Mouse (Mus musculus) cerebellum, adult 8-10 months (tissue): ENCODE results near the gene Trim37.

Experiments used
- DNase-seq: peaks from one replicate; pipeline ENCODE4 v3.0.0; 2022

The Trim37 gene

DNA sequence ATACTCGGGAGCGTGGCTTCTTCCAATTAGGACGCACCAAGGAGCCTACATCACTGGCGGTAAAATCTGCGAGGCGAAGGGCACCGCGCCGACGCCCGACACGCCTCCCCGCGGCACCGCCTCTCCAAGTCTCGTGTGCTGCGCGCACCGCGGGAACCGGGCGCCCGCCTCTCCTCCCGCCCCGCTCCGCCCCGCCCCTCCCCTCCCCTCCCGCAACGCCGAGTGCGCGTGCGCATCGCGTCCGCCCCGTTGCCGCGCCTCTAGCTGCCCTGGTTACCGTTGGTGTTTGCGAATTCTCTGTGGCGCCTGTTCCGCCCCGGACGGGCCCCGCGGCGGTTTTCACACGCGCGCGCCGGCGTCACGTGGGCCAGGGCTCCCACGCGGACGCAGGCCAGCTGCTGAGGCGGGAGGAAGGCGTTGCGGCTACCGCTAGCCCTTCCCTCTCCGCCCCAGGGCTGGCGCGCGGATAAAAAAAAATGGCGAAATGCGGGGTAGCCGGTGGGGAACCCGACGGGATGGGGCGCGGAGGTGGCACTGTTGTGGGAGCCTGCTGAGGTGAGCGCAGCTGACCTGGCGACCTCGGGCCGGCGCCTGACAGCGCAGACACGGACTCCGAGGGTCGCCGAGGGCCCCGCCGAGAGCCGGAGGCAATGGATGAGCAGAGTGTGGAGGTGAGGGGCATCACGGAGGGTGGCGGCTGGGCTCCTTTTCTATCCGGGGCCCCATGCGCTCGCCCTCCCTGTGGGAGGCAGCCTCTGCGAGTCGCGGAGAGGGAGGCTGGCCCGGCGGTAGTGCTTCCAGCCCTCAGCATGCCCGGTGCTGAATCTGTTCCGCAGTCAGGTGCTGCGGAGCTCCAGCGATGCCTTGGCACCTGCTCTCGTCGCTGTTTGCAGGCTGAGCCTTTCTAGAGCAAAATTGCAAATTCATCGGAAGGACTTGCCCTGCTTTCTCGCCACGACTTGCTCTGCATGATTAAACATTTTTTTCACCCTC is at the start of gene Trim37:
Gene Trim37 (plus strand): TSS at position 254 of the 993 bp plus-strand sequence.
- peak; percentile 78 for DNase-seq

DNA sequence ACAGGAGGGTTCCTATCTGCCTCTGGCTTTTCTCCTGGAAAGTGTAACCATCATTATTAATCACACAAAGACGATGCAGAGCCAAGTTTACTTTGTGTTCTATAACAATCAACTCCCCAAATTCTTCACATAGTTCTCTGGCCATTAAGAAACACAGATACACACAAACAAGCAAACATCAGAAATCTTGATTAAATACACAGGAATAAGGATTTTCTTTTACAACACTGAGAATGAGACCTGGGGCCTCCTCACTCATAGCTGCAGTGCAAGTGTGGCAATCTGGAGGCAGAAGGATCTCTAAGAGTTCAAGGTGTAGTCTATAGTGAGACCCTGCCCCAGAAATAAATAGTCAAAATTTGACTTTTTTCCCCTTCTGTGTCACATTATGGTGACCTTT is 43.2 kb upstream of the Trim37 start:
- DNase-seq = no peak

GRCm38 (mm10) chr11:87085461-87085860 is 41.4 kb upstream of the Trim37 start:
- no peak for DNase-seq

GRCm38 (mm10) chr11:87086290-87086984 is 40.4 kb upstream of the Trim37 start, which contains the start of gene Smg8:
Smg8 (minus strand) TSS chr11:87086774.
- DNase-seq = peak; percentile 76

DNA sequence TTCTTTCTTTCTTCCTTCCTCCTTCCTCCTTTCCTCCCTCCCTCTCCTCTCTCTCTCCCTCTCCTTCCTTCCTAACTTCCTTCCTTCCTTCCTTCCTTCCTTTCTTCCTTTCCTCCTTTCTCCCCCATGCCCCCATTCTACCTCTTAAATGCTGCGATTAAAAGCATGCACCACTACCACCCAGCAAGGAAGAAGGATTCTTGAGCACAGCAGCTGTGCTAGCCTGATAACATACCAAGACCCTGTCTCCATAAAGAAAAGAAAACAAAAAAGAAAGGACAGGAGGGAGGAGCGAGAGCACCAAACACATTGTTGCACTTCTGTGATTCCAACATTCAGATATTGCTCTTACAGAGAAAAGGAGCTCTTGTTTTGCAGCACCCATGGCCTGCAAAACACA is 39.7 kb upstream of the Trim37 start:
- DNase-seq = no peak

GRCm38 (mm10) chr11:87108409-87108754 is 18.5 kb upstream of the Trim37 start, which contains the start of gene Prr11:
Prr11 (minus strand) TSS chr11:87108708.
- no peak for DNase-seq

GRCm38 (mm10) chr11:87108755-87109518 is 17.9 kb upstream of the Trim37 start, which contains the start of gene Ska2:
Ska2 (plus strand) TSS chr11:87109234.
- peak; percentile 95 for DNase-seq

- DNase-seq = no peak
Measured at GRCm38 (mm10) chr11:87109519-87110171, 17.2 kb upstream of the Trim37 start.

DNA sequence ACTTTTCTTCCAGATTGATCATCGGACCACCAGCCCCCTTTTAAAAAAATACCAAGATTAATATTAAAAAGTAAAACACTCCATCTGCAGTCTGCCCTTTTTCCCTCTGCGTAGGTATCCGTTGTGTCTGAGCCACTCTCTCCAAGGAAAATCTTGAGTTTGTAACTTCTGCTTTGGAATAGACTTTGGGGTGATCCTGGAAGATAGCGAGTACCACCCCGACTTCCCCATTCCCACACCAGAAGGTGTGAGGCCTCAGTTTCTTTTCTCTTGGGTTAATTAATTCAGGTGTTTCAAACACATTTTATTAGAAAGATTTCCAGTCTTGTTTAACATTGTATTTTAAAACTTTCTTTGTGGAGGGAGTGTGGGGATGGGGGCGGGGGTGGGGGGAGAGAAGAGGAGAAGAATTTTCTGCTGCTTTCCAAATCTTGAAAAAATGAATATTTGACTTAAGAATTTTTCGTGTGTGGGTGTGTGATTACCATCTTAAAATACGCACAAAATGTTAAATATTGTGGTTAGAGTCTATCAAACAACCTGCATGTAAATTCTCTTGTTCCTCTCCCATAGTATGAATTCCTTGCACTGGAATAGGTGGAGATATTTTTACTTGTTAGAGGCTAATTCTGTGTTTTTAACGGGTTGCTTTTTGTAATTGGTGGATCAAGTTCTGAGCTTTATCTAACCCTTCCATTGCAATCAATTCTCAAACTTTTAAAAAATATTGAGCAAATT is 16.5 kb upstream of the Trim37 start:
- DNase-seq = no peak

DNA sequence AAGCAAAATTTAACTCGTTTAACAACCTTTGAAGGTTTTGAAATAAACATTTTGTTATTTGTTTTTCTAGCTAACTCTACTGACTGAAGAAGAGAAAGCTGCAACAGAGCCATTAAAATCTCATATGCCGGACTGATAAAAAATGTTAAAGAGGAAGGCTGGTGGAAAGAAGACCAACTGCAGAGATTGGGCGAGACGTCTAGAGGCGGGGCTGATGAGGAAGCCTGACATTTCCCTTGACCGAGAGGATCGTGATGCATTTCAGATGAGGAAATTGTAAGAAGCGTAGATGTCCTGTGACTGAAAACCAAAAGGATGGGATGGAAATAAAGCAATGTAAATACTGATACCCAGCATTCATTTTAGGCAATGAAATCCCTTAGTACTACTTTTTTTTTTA is 5.0 kb upstream of the Trim37 start:
- no peak for DNase-seq

GRCm38 (mm10) chr11:87125562-87125961 is 1.3 kb upstream of the Trim37 start:
- no peak for DNase-seq

GRCm38 (mm10) chr11:87126281-87126823 is 525 bp upstream of the Trim37 start:
- DNase-seq = no peak

- DNase-seq = no peak
Measured at GRCm38 (mm10) chr11:87136233-87136632, 9.4 kb downstream of the Trim37 start.

DNA sequence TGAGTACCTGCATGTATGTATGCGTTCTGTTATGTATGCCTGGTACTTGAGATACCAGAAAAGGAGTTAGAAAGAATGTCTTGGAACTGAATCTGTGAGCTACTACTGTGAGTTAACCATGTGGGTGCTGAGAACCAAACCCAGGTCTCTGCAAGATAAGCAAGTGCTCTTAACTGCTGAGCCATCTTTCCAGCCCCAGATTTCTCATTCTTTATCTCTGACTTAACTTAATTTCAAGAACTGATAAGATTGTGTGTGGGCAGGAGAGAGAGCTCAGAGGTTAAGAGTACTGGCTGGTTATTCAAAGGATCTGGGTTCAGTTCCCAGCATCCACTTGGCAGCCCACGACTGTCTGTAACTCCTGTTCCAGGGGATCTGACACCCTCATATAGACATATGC is 31.1 kb downstream of the Trim37 start:
- DNase-seq = no peak

- DNase-seq = no peak
Measured at GRCm38 (mm10) chr11:87162687-87163086, 35.8 kb downstream of the Trim37 start.

DNA sequence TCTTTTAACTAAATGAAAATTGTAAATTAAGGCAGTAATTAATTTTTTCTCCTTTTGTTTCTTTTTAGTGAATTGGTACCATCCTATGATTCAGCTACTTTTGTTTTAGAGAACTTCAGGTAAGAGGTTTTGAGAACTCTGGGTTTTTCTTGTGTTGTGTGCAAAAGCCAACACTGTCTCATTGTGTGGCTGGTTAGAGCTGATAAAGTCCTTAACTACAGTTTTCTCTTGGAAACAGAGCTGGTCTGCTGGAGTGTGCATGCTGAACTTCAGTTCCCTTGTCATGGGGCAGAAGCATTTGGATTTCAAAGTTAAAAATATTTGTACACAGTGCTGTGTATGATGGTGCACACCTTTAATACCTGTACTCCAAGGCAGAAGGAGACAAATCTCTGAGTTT is 36.9 kb downstream of the Trim37 start:
- no peak for DNase-seq

DNA sequence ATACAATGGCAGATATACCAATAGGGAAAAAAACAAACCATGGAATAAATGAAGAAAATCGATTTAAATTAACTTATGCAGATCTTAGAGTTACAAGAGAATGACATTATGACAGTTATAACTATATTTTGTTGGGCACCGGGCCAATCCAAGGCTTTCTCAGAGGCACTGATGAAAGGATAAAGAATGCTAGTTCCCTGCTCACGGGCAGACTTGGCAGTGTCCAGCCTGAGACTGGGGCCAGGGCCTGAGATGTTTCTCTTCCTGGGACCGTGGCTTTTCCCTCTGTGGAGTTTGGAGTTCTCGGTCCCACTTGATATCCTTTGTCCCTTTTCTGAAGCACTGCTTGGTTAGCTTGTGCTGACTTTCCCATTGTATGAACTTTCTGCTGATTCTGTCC is 46.7 kb downstream of the Trim37 start:
- no peak for DNase-seq

- DNase-seq = no peak
Measured at GRCm38 (mm10) chr11:87175031-87175430, 48.2 kb downstream of the Trim37 start.

DNA sequence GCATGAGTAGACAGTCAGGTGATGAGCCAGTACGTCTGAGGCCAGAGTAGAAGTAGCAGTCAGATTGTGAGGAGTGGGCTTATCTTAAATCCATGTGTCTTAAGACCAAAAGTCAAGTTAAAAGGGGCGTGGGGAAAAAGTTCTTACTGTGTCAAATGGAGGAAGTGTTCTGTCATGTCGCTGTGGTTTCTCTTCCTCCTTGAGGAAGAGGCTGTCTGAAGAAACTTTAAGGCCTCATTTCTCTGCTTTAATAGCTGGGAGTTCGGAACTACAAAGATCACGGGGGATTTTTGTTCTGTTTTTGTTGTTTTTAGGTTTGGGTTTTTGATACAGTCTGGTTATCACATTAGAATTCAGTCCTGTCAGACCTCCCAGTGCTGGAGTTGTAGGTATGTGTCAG is 85.4 kb downstream of the Trim37 start:
- no peak for DNase-seq

DNA sequence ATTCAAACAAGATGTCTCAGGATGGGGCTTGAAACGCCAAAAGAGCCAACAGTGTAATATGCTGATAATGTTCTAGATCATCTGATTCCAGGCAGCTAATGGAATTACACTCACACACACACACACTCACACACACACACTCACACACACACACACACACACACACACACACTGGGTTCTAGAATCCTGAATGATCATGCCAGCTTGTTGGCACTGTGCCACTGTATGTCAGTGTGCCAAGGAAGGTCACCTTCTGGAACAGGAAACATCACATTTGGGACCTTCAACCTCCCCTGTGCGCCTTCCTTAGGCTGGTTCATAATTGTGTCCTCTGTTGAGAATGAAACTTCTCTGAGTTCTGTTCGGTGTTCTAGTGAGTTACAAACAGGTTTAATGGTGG is 95.8 kb downstream of the Trim37 start:
- peak; percentile 20 for DNase-seq

GRCm38 (mm10) chr11:87227056-87227455 is 100.2 kb downstream of the Trim37 start:
- DNase-seq = no peak
